Mouse (Mus musculus) Patski (cell line): ENCODE data around the gene Psmb5. TPM values are rescaled to one million over a fixed set of nuclear protein-coding genes. Genes with fewer than 3 reads are reported as not detected.

Source experiments
- ATAC-seq: fragments of 100-300 bp; one replicate; pipeline ENCODE4 v1.8.0; 2021
- CTCF ChIA-PET: fragments of 350-600 bp; sonication (Branson Sonifier 250); formaldehyde crosslinking; loops from one replicate; lab custom pipeline; 2022; ENCODE audit warnings: inconsistent platforms; lab: Charles Lee
- POLR2A ChIA-PET: fragments of 350-600 bp; sonication (Branson Sonifier 250); formaldehyde crosslinking; loops from one replicate; lab custom pipeline; 2022; ENCODE audit warnings: antibody characterized with exemption, inconsistent platforms; lab: Charles Lee
- DNase-seq: peaks from one replicate; pipeline ENCODE4 v3.0.0-alpha.2; 2011; ENCODE audit warnings: low read depth, low spot score
- H3K27me3 ChIP-seq: fragments of 371-371 bp; one replicate; pipeline ENCODE4 v1.5.1; 2021
- CTCF ChIP-seq: fragments of 100-300 bp; IDR thresholded peaks from one replicate; pipeline ENCODE4 v1.5.1; 2021
- in situ Hi-C: fragments of 300-500 bp; cut with MboI; formaldehyde crosslinking; loops from 3 replicates; pipeline ENCODE4 v1.11.1; 2018; ENCODE audit warnings: low pct_unique_long_range_greater_than_20kb, mixed read lengths
- polyA plus RNA-seq: library from polyadenylated mRNA; unstranded; gene quantifications from one replicate; pipeline ENCODE4 v1.2.3, GENCODE M21; 2021

The Psmb5 gene
- polyA plus RNA-seq: 335 TPM

- DNase-seq (no peak), ATAC-seq (peak; percentile 76)
- ChIA-PET CTCF (interaction anchor here (1.0 to 4.6 kb wide), 4 partner anchors 8 to 89 kb away, joined by 3 to 18 read pairs (median 4); no protein-coding TSS in a partner anchor), POLR2A (interaction anchor here (1.0 to 1.8 kb wide), 3 partner anchors 14 to 47 kb away, joined by 3 to 4 read pairs (median 4); no protein-coding TSS in a partner anchor)
- in situ Hi-C loops: no loop called here
- no peaks in the 10 kb centered on the region for H3K27me3 ChIP-seq
- no peak for TF ChIP-seq CTCF
Measured at GRCm38 (mm10) chr14:54617897-54618365, at the start of gene Psmb5. TSS of gene Psmb5 (minus strand) at chr14:54618022.

GRCm38 (mm10) chr14:54664477-54665222 is 46.8 kb upstream of the Psmb5 start:
- ChIA-PET POLR2A (no interaction called here), CTCF (interaction anchor here (2.4 to 2.5 kb wide), 2 partner anchors 13 to 14 kb away, joined by 7 to 9 read pairs; no protein-coding TSS in a partner anchor)
- H3K27me3 ChIP-seq: no peaks in the 10 kb centered on the region
- ATAC-seq (no peak), DNase-seq (no peak)
- no peak for TF ChIP-seq CTCF
- in situ Hi-C loops: no loop called here

- H3K27me3 ChIP-seq: no peaks in the 10 kb centered on the region
- no peak for ATAC-seq
- DNase-seq: no peak
- POLR2A ChIA-PET: interaction anchor here (0.8 to 1.2 kb wide), 3 partner anchors 13 to 28 kb away, joined by 3 read pairs; partner anchors contain the start of gene 1700123O20Rik
- in situ Hi-C loops: no loop called here
- TF ChIP-seq CTCF: peak; percentile 60
- CTCF ChIA-PET: interaction anchor here (0.7 to 5.6 kb wide), 15 partner anchors 9 to 119 kb away, joined by 3 to 62 read pairs (median 4); partner anchors contain the start of genes 1700123O20Rik and Acin1
Measured at GRCm38 (mm10) chr14:54660009-54660408, 42.2 kb upstream of the Psmb5 start.

GRCm38 (mm10) chr14:54653496-54653895 is 35.7 kb upstream of the Psmb5 start:
- CTCF ChIA-PET: interaction anchor here (1.0 to 2.0 kb wide), 2 partner anchors 16 to 187 kb away, joined by 3 to 7 read pairs; no protein-coding TSS in a partner anchor
- ATAC-seq (peak; percentile 93), DNase-seq (no peak)
- in situ Hi-C loops: loop anchor here (5.0 kb wide), 1 partner anchor 49 kb away; no protein-coding TSS in a partner anchor
- H3K27me3 ChIP-seq: no peaks in the 10 kb centered on the region
- no peak for TF ChIP-seq CTCF
- POLR2A ChIA-PET: no interaction called here

- DNase-seq (no peak), ATAC-seq (no peak)
- in situ Hi-C loops: loop anchor here (5.0 kb wide), 1 partner anchor 50 kb away; no protein-coding TSS in a partner anchor
- H3K27me3 ChIP-seq: no peaks in the 10 kb centered on the region
- TF ChIP-seq CTCF: no peak
- ChIA-PET POLR2A (no interaction called here), CTCF (interaction anchor here (2.0 kb wide), 1 partner anchor 17 kb away, joined by 7 read pairs; no protein-coding TSS in a partner anchor)
Measured at GRCm38 (mm10) chr14:54652787-54653186, 35.0 kb upstream of the Psmb5 start.

GRCm38 (mm10) chr14:54651556-54651955 is 33.7 kb upstream of the Psmb5 start:
- H3K27me3 ChIP-seq: no peaks in the 10 kb centered on the region
- ChIA-PET POLR2A (interaction anchor here (0.7 to 1.3 kb wide), 2 partner anchors 9 to 90 kb away, joined by 3 to 4 read pairs; no protein-coding TSS in a partner anchor), CTCF (interaction anchor here (0.6 to 2.5 kb wide), 18 partner anchors 8 to 245 kb away, joined by 3 to 14 read pairs (median 5); partner anchors contain the start of genes 1700123O20Rik, Acin1 and Cdh24)
- no peak for TF ChIP-seq CTCF
- in situ Hi-C loops: loop anchor here (5.0 kb wide), 1 partner anchor 51 kb away; no protein-coding TSS in a partner anchor
- ATAC-seq (no peak), DNase-seq (no peak)

GRCm38 (mm10) chr14:54650621-54651454 is 33.0 kb upstream of the Psmb5 start:
- DNase-seq (peak; percentile 46), ATAC-seq (peak; percentile 73)
- in situ Hi-C loops: loop anchor here (5.0 kb wide), 1 partner anchor 51 kb away; no protein-coding TSS in a partner anchor
- H3K27me3 ChIP-seq: no peaks in the 10 kb centered on the region
- ChIA-PET CTCF (interaction anchor here (0.6 to 2.5 kb wide), 19 partner anchors 9 to 245 kb away, joined by 3 to 14 read pairs (median 5); partner anchors contain the start of genes 1700123O20Rik, Acin1 and Cdh24), POLR2A (interaction anchor here (1.3 kb wide), 1 partner anchor 10 kb away, joined by 4 read pairs; no protein-coding TSS in a partner anchor)
- TF ChIP-seq CTCF: no peak

GRCm38 (mm10) chr14:54647900-54648299 is 30.1 kb upstream of the Psmb5 start:
- in situ Hi-C loops: loop anchor here (10.0 kb wide), 1 partner anchor 423 kb away; no protein-coding TSS in a partner anchor
- no peaks in the 10 kb centered on the region for H3K27me3 ChIP-seq
- DNase-seq (no peak), ATAC-seq (no peak)
- TF ChIP-seq CTCF: no peak
- POLR2A ChIA-PET: no interaction called here
- CTCF ChIA-PET: interaction anchor here (1.2 kb wide), 2 partner anchors 12 to 15 kb away, joined by 3 read pairs; no protein-coding TSS in a partner anchor

- in situ Hi-C loops: loop anchor here (10.0 kb wide), 1 partner anchor 422 kb away; no protein-coding TSS in a partner anchor
- ATAC-seq: no peak
Measured at GRCm38 (mm10) chr14:54646898-54647636, 29.2 kb upstream of the Psmb5 start.

More at GRCm38 (mm10) chr14:54646898-54647636, 29.2 kb upstream of the Psmb5 start:
- no peaks in the 10 kb centered on the region for H3K27me3 ChIP-seq
- ChIA-PET CTCF (interaction anchor here (0.8 to 1.4 kb wide), 5 partner anchors 15 to 119 kb away, joined by 3 to 4 read pairs (median 3); no protein-coding TSS in a partner anchor), POLR2A (no interaction called here)
- no peak for TF ChIP-seq CTCF
- DNase-seq: no peak
